Mouse (Mus musculus): ENCODE measurements around the gene Rbm7. TPM values are rescaled to one million over a fixed set of nuclear protein-coding genes. Genes with fewer than 3 reads are reported as not detected.
"Not testable (repeated sequence)": the region's sequence is repeated elsewhere in the genome, so short reads cannot be mapped to it uniquely, and the experiment has no call there.

The Rbm7 gene
- polyA plus RNA-seq (2015; fragmentation: Nextera tagmentation; extraction: Ambion mirVana) = 127 and 130 TPM in 2 replicates

DNA sequence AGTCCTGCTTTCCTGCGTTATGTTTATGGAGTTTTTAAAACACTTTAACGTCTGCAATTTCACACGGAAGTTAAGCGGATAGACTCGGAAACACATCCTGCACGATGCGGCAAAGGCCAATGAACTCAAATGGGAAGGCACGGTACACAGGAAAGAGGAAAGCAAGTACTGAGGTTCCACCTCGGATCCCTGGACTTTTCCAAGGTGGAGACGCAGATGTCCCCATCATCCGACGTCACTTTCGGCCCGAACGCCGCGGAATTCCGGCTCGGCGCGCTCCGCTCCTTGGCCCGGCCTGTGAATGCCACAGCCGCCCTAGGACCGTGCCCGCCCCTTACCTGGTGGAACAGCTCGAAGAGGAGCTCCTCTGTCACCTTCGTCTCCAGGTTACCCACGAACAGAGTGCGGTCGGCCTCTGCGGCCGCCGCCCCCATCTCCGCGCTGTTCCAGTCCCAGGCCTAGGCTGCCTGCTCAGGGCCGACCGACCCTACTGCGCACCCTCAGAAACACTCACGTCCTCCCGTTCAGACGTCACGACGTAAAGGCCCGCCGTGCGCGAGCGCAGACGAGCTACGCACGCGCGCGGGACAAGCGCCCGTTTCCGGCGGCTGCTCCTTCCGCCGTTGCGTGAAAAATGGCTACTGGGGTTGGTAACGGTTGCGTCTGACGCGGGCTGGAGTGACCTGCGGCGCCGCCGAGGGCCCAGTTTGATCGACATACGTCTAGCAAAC is at the start of gene Rbm7, which contains the start of gene Gm5617:
Gene Rbm7 (minus strand): TSS at position 483 of the 731 bp plus-strand sequence.
Gene Gm5617 (plus strand): TSS at position 626 of the 731 bp plus-strand sequence.
- peaks cover 32% of the 10 kb centered on the region for H3K36me3 ChIP-seq
- peak within 1 kb of the TSS; percentile 88 for H3K4me2 ChIP-seq
- H3K9ac ChIP-seq = peak within 1 kb of the TSS; percentile 98
- H3K27ac ChIP-seq = peak within 1 kb of the TSS; percentile 92
- peaks cover 15% of the 10 kb centered on the region for H3K4me1 ChIP-seq
- ATAC-seq (ENCODE audit: borderline replicate concordance, extremely low read depth, low FRiP score, low TSS enrichment) = peak; percentile 99
- WGBS = under 1% methylated on average over 72 of the region's 72 CpGs
- peak within 1 kb of the TSS; percentile 97 for H3K4me3 ChIP-seq
- H3K27me3 ChIP-seq = peaks cover 7% of the 10 kb centered on the region; the same call in 1 of the 2 replicates
- H3K9me3 ChIP-seq = no peaks in the 10 kb centered on the region

DNA sequence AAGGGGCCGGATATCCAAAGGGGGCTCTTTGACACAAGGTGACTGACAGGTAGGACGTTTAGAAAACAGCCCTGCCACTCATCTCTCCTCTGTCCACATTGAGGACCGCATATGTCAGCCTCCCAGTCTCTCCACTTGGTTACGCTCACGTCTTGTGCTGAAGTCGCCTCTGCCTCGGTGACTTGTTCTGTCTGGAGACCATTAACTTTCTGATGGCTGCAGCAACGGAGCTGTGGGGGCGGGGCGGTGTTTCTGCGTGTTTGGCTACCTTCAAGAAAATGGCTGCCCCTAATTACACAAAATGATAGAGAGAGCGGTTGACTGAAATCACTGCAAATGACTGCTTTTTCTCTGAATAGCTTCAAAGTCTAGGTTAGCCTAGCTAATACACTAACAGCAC is 43.6 kb upstream of the Rbm7 start:
- H3K27me3 ChIP-seq = peaks cover 16% of the 10 kb centered on the region
- no peaks in the 10 kb centered on the region for H3K4me1 ChIP-seq
- no peak for ATAC-seq (ENCODE audit: borderline replicate concordance, extremely low read depth, low FRiP score, low TSS enrichment)
- no peak overlapping the region for H3K9ac ChIP-seq
- H3K27ac ChIP-seq = no peak overlapping the region
- 12% methylated on average over 12 of the region's 12 CpGs for WGBS
- H3K4me3 ChIP-seq = no peak overlapping the region
- no peaks in the 10 kb centered on the region; the same call in 1 of the 2 replicates for H3K9me3 ChIP-seq
- peak overlapping the region; percentile 14 for H3K4me2 ChIP-seq
- no peaks in the 10 kb centered on the region for H3K36me3 ChIP-seq

DNA sequence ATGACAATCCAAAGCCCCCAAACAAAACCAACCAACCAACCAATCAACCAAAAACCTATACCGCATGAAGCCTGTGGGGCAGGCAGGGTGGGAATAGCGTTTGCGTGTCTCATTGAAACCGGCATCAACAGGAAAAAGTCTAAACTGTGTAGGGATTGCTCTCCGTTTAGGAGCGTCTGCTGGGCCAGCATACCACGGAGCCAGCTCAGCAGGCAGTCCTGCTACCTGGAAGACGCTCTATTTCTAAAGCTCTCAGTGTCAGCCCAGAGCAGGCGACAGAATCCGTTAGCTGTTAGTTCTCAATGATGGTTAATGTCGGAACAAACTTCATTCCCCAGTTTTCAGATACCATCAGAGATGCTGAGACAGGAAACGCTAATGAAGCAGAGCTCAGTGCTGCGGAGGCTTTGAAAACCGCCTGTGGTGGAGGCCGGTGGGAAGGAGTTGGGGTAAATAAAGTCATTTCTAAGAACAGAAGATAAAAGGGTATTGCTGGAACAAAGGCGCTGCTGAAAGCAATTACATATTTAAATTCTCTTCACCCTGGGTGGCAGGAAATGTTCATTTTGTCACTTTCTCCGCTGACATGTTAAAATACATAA is 43.0 kb upstream of the Rbm7 start:
- Histone ChIP-seq H3K9me3 (no peaks in the 10 kb centered on the region; the same call in 1 of the 2 replicates), H3K4me2 (peak overlapping the region; percentile 14; the same call in 1 of the 2 replicates), H3K36me3 (no peaks in the 10 kb centered on the region), H3K9ac (no peak overlapping the region), H3K4me1 (no peaks in the 10 kb centered on the region), H3K27me3 (peaks cover 16% of the 10 kb centered on the region), H3K27ac (no peak overlapping the region), H3K4me3 (no peak overlapping the region)
- 3% methylated on average over 17 of the region's 17 CpGs for WGBS
- ATAC-seq (ENCODE audit: borderline replicate concordance, extremely low read depth, low FRiP score, low TSS enrichment) = no peak

DNA sequence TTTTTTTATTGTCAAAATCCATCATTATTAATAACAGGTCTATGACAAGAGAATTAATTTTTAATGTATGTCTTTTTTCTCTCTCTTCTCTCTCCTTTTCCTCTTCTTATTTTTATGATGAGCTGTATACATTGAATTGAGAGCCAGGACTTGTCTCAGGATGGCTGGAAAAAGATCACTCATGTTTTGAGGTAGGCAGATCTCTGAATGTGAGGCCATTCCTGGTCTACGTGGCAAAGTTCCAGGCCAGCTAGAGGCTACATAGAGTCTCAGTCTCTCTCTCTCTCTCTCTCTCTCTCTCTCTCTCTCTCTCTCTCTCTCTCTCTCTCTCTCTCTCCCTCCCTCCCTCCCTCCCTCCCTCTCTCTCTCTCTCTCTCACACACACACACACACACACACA is 42.5 kb upstream of the Rbm7 start:
- H3K27me3 ChIP-seq = peaks cover 16% of the 10 kb centered on the region
- WGBS = 55% methylated on average over 1 of the region's 1 CpGs
- H3K9ac ChIP-seq; ATAC-seq (ENCODE audit: borderline replicate concordance, extremely low read depth, low FRiP score, low TSS enrichment); H3K27ac ChIP-seq; H3K4me3 ChIP-seq; H3K4me2 ChIP-seq; H3K36me3 ChIP-seq; H3K9me3 ChIP-seq; H3K4me1 ChIP-seq: not testable (repeated sequence)

DNA sequence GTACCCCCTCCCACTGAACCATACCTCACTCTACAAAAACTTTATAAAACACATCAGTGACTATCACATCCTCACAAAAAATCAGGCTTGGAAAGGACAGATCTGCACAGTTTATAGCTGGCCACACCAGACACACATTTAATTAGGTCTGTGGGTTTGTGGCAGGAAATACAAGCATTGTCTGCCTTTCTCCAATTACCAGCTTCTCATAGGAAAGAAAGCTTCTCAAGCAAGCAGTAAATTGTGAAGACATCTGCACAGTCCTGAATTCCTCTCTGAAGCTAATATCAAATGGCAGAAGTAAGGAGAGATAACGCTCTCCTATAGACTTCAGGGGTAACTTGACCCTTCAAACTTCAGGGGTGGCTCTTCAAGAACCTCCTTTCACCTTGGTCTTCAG is 41.3 kb upstream of the Rbm7 start:
- no peaks in the 10 kb centered on the region; the same call in 1 of the 2 replicates for H3K9me3 ChIP-seq
- no peak overlapping the region for H3K27ac ChIP-seq
- H3K4me1 ChIP-seq = no peaks in the 10 kb centered on the region
- WGBS = 59% methylated on average over 1 of the region's 1 CpGs
- peaks cover 16% of the 10 kb centered on the region for H3K27me3 ChIP-seq
- ATAC-seq (ENCODE audit: borderline replicate concordance, extremely low read depth, low FRiP score, low TSS enrichment) = no peak
- no peaks in the 10 kb centered on the region for H3K36me3 ChIP-seq
- no peak overlapping the region for H3K4me3 ChIP-seq
- H3K9ac ChIP-seq = no peak overlapping the region
- no peak overlapping the region for H3K4me2 ChIP-seq

DNA sequence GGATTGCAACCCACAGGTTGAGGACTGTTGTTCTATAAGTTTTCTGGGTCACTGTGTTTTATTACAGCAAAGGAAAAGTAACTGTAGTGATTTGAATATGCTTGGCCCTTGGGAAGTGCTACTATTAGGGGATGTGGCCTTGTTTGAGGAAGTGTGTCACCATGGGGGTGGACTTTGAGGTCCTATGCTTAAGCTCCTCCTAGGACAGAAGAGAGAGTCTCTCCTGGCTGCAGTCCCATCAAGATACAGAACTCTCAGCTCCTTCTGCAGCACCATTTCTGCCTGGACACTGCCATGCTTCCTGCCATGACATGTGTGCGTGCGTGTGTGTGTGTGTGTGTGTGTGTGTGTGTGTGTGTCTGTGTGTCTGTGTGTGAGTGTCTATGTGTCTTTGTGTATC is 37.6 kb upstream of the Rbm7 start:
- Histone ChIP-seq H3K4me2 (no peak overlapping the region), H3K36me3 (no peaks in the 10 kb centered on the region), H3K4me1 (no peaks in the 10 kb centered on the region), H3K27ac (no peak overlapping the region), H3K4me3 (no peak overlapping the region), H3K27me3 (no peaks in the 10 kb centered on the region; the same call in 1 of the 2 replicates), H3K9ac (no peak overlapping the region), H3K9me3 (no peaks in the 10 kb centered on the region)
- ATAC-seq (ENCODE audit: borderline replicate concordance, extremely low read depth, low FRiP score, low TSS enrichment) = no peak
- 69% methylated on average over 2 of the region's 2 CpGs for WGBS

DNA sequence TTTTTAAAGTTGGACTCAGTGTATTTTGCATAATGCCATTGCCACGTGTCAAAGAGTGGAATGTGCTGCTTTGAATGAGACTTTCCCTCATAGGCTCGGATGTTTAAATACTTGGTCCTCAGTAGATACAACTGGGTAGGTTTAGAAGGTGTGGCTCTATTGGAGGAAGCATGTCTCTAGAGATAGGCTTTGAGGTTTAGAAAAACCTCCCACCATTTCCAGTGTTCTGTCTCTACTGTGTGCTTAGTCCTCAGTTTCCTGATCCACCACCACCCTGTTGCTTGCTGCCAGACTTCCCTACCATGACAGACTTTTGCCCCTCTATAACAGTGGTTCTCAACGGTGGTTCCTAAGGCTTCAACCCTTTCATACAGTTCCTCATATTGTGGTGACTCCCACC is 37.1 kb upstream of the Rbm7 start:
- no peak for ATAC-seq (ENCODE audit: borderline replicate concordance, extremely low read depth, low FRiP score, low TSS enrichment)
- H3K4me1 ChIP-seq = no peaks in the 10 kb centered on the region
- no peak overlapping the region for H3K4me3 ChIP-seq
- peaks cover 2% of the 10 kb centered on the region; the same call in 1 of the 2 replicates for H3K27me3 ChIP-seq
- H3K36me3 ChIP-seq = no peaks in the 10 kb centered on the region
- WGBS = 56% methylated on average over 3 of the region's 3 CpGs
- H3K27ac ChIP-seq = no peak overlapping the region
- no peak overlapping the region for H3K4me2 ChIP-seq
- no peaks in the 10 kb centered on the region for H3K9me3 ChIP-seq
- H3K9ac ChIP-seq = no peak overlapping the region

DNA sequence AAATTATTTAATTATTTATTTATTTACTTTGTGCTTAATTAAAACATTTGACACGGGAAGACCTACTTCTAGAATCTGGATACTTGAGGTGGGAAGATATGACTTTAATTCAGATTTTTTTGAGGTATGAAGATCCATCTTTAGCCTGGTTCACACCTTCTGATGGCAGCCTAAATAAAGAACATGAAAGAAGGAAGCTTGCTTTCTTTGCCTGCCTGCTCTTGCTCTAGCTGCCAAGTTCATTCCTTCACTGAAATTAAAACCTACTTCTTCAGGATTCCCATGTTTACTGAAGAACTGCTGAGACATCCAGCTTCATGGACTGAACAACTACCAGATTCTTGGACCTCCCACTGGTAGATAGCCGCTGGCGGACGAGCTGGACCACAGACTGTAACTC is 36.2 kb upstream of the Rbm7 start:
- H3K9me3 ChIP-seq = no peaks in the 10 kb centered on the region
- no peaks in the 10 kb centered on the region for H3K4me1 ChIP-seq
- H3K4me3 ChIP-seq = no peak overlapping the region
- no peaks in the 10 kb centered on the region for H3K36me3 ChIP-seq
- 0 out of 2 replicates have a peak, but pooled peaks cover 3% of the 10 kb centered on the region for H3K27me3 ChIP-seq
- no peak for ATAC-seq (ENCODE audit: borderline replicate concordance, extremely low read depth, low FRiP score, low TSS enrichment)
- H3K27ac ChIP-seq = no peak overlapping the region
- H3K9ac ChIP-seq = no peak overlapping the region
- no peak overlapping the region for H3K4me2 ChIP-seq
- 79% methylated on average over 4 of the region's 4 CpGs for WGBS

DNA sequence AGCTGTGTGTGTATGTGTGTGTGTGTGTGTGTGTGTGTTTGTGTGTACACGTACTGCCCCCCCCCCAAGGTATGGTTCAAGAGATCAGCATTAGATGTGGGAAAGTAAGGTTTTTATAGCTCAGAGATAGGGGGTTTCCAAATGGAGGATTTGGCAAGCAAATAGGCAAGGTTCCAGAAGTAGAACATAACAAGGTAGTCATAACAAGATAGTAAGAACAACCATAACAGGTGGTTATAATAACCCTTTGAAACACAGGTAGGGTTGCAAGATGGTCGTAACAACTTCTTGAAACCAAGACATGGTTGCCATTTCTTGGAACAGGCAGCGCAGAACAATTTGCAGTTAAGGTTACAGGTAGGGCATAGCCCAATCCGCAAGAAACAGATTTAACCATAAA is 31.4 kb upstream of the Rbm7 start:
- 88% methylated on average over 4 of the region's 4 CpGs for WGBS
- Histone ChIP-seq H3K9me3 (no peaks in the 10 kb centered on the region), H3K27ac (no peak overlapping the region), H3K27me3 (0 out of 2 replicates have a peak, but pooled peaks cover 3% of the 10 kb centered on the region), H3K4me2 (no peak overlapping the region), H3K36me3 (no peaks in the 10 kb centered on the region), H3K9ac (no peak overlapping the region), H3K4me1 (no peaks in the 10 kb centered on the region), H3K4me3 (no peak overlapping the region)
- ATAC-seq (ENCODE audit: borderline replicate concordance, extremely low read depth, low FRiP score, low TSS enrichment) = no peak

DNA sequence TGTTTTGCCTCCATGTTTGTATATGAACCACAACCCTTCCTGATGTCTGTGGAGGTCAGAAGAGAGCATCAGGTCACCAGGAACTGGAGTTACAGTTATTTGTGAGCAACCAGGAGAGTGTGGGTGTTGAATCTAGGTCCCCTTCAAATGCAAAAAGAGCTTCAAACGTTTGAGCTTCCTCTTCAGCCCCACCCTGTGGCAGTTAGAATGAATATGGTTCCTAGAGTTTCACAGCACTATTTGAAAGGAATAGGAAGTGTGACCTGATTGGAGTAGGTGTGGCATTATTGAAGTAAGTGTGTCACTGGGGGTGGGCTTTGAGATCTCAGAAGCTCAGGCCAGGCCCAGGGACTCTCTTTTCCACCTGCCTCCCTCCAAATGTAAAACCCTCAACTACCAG is 30.5 kb upstream of the Rbm7 start:
- H3K36me3 ChIP-seq = no peaks in the 10 kb centered on the region
- whole genome bisulfite sequencing = 15% methylated on average over 1 of the region's 1 CpGs
- ATAC-seq (ENCODE audit: borderline replicate concordance, extremely low read depth, low FRiP score, low TSS enrichment) = no peak
- 0 out of 2 replicates have a peak, but pooled peaks cover 3% of the 10 kb centered on the region for H3K27me3 ChIP-seq
- no peak overlapping the region for H3K4me3 ChIP-seq
- no peaks in the 10 kb centered on the region for H3K4me1 ChIP-seq
- H3K9me3 ChIP-seq = no peaks in the 10 kb centered on the region
- no peak overlapping the region for H3K9ac ChIP-seq
- H3K27ac ChIP-seq = no peak overlapping the region
- no peak overlapping the region for H3K4me2 ChIP-seq

DNA sequence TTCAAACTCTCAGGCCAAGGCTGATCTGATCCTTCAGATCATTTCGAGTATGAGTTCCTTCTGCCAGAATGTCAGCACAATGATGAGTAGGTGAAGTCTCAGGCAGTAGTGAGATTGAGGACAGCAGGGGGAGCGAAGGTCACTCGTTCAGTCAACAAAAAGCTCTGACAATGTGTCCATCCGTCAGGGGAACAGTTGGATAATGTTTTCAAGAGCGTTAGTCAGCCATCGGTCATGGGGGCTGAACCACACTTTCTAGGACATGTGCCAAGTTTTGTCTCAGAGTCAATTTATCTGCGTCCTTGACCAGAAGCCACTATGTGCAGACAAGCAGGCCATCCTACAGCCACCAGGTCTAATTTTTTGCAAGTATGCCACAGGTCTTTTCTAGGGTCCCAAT is 25.3 kb upstream of the Rbm7 start:
- H3K9me3 ChIP-seq; H3K9ac ChIP-seq; H3K27me3 ChIP-seq; H3K4me2 ChIP-seq; H3K4me1 ChIP-seq; H3K36me3 ChIP-seq; H3K27ac ChIP-seq; H3K4me3 ChIP-seq; ATAC-seq (ENCODE audit: borderline replicate concordance, extremely low read depth, low FRiP score, low TSS enrichment): not testable (repeated sequence)
- 3% methylated on average over 5 of the region's 7 CpGs for WGBS

Data from lung, embryonic 15.5 days (tissue).